Mouse (Mus musculus): ENCODE results near the gene Vps35l.

GRCm38 (mm10) chr7:118841030-118841745 is 101.2 kb downstream of the Vps35l start:
- TF ChIP-seq CTCF (IDR thresholded peaks at IDR 0.05; ENCODE audit: insufficient read depth, low read length) (no peak), POLR2A (IDR thresholded peaks at IDR 0.05; ENCODE audit: borderline replicate concordance, extremely low read depth, low read depth, low read length) (no peak)
